Mouse (Mus musculus) forebrain, embryonic 16.5 days (tissue): ENCODE measurements around the gene Zcrb1. TPM values are rescaled to one million over a fixed set of nuclear protein-coding genes. Genes with fewer than 3 reads are reported as not detected.

Source experiments
- ATAC-seq: fragments of 200-750 bp; cut with Nextera tagmentation; 2 replicates; pipeline ENCODE4 v1.8.0; 2017; ENCODE audit warnings: mild to moderate bottlenecking, moderate library complexity
- H3K27ac ChIP-seq: fragments of 300-500 bp; sonication (generic); 2 replicates; pipeline ENCODE4 v1.5.1; 2014; ENCODE audit warnings: low read length, control low read depth
- H3K27me3 ChIP-seq: fragments of 300-500 bp; sonication (generic); replicated peaks from 2 replicates; pipeline ENCODE4 v1.6.1; 2014; ENCODE audit warnings: low read length; ENCODE audit not compliant: control insufficient read depth, insufficient read depth
- H3K36me3 ChIP-seq: fragments of 300-500 bp; sonication (generic); 2 replicates; pipeline ENCODE4 v1.6.1; 2014; ENCODE audit not compliant: control insufficient read depth, insufficient read depth
- H3K4me1 ChIP-seq: fragments of 300-500 bp; sonication (generic); replicated peaks from 2 replicates; pipeline ENCODE4 v1.6.1; 2014; ENCODE audit warnings: low read length; ENCODE audit not compliant: control insufficient read depth, insufficient read depth
- H3K4me2 ChIP-seq: fragments of 300-500 bp; sonication (generic); 2 replicates; pipeline ENCODE4 v1.6.1; 2014; ENCODE audit warnings: mild to moderate bottlenecking, low read length, control low read depth
- H3K4me3 ChIP-seq: fragments of 300-500 bp; sonication (generic); replicated peaks from 2 replicates; pipeline ENCODE4 v1.5.1; 2014; ENCODE audit warnings: mild to moderate bottlenecking, low read length, control low read depth
- H3K9ac ChIP-seq: fragments of 300-500 bp; sonication (generic); replicated peaks from 2 replicates; pipeline ENCODE4 v1.6.1; 2014; ENCODE audit warnings: low read depth, low read length, control low read depth
- H3K9me3 ChIP-seq: fragments of 300-500 bp; sonication (generic); 2 replicates; pipeline ENCODE4 v1.6.1; 2016; ENCODE audit warnings: low read length; ENCODE audit not compliant: control insufficient read depth
- WGBS: fragments of 180-500 bp; shearing (Covaris S2); extraction: QIAGEN DNeasy Blood & Tissue Kit; methylation state at CpG from one replicate; pipeline ENCODE4 v1.1.7; 2014; 5-methylcytosine and 5-hydroxymethylcytosine counted together
- polyA plus RNA-seq: library from polyadenylated mRNA; unstranded; fragments of >200 nt; fragmentation: Nextera tagmentation; extraction: Ambion mirVana; gene quantifications from 2 replicates; pipeline ENCODE4 v1.2.1, GENCODE M21; 2015

The Zcrb1 gene
- polyA plus RNA-seq, 1 experiment from 2014 or later: 155 TPM

GRCm38 (mm10) chr15:93336925-93337761, 61.0 kb downstream of the Zcrb1 start, which contains the start of gene Yaf2:
Yaf2 (minus strand) TSS chr15:93336935.
- Histone ChIP-seq H3K36me3 (no peaks in the 10 kb centered on the region), H3K4me2 (peak within 1 kb of the TSS; percentile 91), H3K9ac (peak within 1 kb of the TSS; percentile 87), H3K27ac (peak within 1 kb of the TSS; percentile 77), H3K27me3 (no peaks in the 10 kb centered on the region), H3K4me3 (peak within 1 kb of the TSS; percentile 91), H3K4me1 (peaks cover 11% of the 10 kb centered on the region), H3K9me3 (no peaks in the 10 kb centered on the region)
- WGBS: under 1% methylated on average over 71 of the region's 73 CpGs
- peak; percentile 96 for ATAC-seq

- Histone ChIP-seq H3K4me1 (peaks cover 11% of the 10 kb centered on the region), H3K9me3 (no peaks in the 10 kb centered on the region), H3K4me3 (peak overlapping the region; percentile 91), H3K27ac (peak overlapping the region; percentile 77), H3K4me2 (no peak overlapping the region; the same call in 1 of the 2 replicates), H3K27me3 (no peaks in the 10 kb centered on the region), H3K9ac (peak overlapping the region; percentile 87), H3K36me3 (no peaks in the 10 kb centered on the region)
- no peak for ATAC-seq
- under 1% methylated on average over 28 of the region's 52 CpGs for WGBS
Observed at GRCm38 (mm10) chr15:93336658-93336924, 61.5 kb downstream of the Zcrb1 start.

Other genes starting within 250 kb of the Zcrb1 start
- 10.6 and 11.6 TPM in 2 replicates for gene Gxylt1, start 123.2 kb downstream of the Zcrb1 start, polyA plus RNA-seq
- gene Yaf2, start 61.4 kb downstream of the Zcrb1 start, polyA plus RNA-seq: 117 and 124 TPM in 2 replicates
- 49.5 and 51.0 TPM in 2 replicates for gene Pphln1, start within 50 bp of the Zcrb1 start, polyA plus RNA-seq
- gene Prickle1, start 197.6 kb upstream of the Zcrb1 start, polyA plus RNA-seq: 20.7 and 24.9 TPM in 2 replicates